Mouse (Mus musculus): ENCODE measurements at regions not wholly inside any gene's neighbourhood (a gene's known extent, or its start where the extent isn't known, plus 50 kb on each side); places are given as distances from the start of the nearest gene placed in this dataset.

DNA sequence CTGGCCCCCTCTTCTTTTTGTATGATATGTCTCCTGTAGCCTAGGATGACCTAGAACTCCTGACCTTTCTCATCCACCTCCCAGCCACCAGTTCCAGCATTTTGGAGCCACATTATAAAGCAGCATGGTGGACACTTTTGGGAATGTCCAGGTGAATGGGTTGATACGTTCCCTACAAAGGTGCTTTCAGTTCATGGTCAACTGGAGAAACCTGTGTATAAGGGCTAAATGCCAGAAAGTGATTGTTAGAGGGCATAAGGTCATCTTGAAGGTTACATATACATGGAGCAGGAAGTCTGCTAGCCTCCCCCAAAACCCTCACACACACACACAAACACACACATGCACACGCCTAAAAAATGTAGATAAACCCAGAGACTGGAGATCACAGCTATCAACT is 86.1 kb upstream of the Tbx3 start:
- no peak for TF ChIP-seq CTCF (IDR thresholded peaks at IDR 0.05 in 2 of 3, conservative IDR thresholded peaks at IDR 0.05 in 1 of 3; ENCODE audit: control insufficient read depth in 1 of 3, insufficient read depth in 1 of 3, low read depth in 2 of 3, low read length in 3 of 3, poor library complexity in 1 of 3, severe bottlenecking in 1 of 3)
- TF ChIP-seq SMC3 (IDR thresholded peaks at IDR 0.05; ENCODE audit: low read depth, low read length): no peak
- TF ChIP-seq USF1 (IDR thresholded peaks at IDR 0.05; ENCODE audit: low read depth, low read length): no peak
- no peak for TF ChIP-seq ETS1 (IDR thresholded peaks at IDR 0.05; ENCODE audit: low read depth, low read length)
- no peak for TF ChIP-seq MYB (IDR thresholded peaks at IDR 0.05; ENCODE audit: low read depth, low read length)
- TF ChIP-seq POLR2A (IDR thresholded peaks at IDR 0.05; ENCODE audit: control insufficient read depth in 1 of 2, insufficient read depth in 1 of 2, low read depth in 1 of 2, low read length in 2 of 2, poor library complexity in 1 of 2): no peak
